Mouse (Mus musculus) spleen, adult 2 months (tissue): ENCODE data around the gene Dnaaf2.

ENCODE experiments used
- CTCF ChIP-seq: fragments of 200-500 bp; IDR thresholded peaks from 2 replicates; pipeline ENCODE4 v1.5.1; 2011; ENCODE audit warnings: mild to moderate bottlenecking, inconsistent platforms; ENCODE audit not compliant: insufficient read depth, insufficient read length, insufficient replicate concordance; ENCODE audit errors: extremely low read depth
- POLR2A ChIP-seq: fragments of 200-500 bp; IDR thresholded peaks from 2 replicates; pipeline ENCODE4 v1.6.1; 2011; ENCODE audit warnings: low read depth, low read length, inconsistent platforms

DNA sequence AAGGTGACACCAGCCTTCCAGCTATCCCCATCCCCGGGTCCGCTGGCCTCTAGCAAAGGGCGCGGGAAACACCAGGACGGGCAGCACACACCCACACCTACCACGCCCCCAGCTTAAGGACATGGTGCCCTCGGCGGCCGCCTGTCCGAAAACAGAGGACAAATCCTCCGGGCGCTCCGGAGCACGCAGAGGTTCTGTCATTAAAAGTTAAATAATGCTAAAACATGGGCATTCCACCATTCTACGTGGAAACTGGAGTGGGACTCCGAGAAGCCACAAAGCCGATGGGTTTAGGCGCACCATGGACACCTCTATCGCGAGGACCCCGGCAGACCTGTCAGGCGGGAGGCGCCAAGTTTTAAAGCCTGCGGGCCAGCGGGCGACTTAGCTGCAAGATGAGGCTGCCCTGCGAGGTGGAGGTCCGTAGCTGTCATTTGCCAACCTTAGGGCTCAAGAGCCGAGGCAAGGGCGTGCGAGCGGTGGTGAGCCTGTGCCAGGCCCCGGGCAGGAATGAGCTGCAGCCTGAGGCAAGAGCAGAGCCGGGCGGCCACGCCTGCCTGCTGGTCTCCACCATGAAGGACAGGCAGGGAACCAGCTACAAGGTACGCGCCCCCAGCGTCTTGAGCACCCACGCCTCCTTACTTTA, 29.6 kb downstream of the Dnaaf2 start, which contains the start of gene Lrr1:
- TF ChIP-seq CTCF (no peak), POLR2A (no peak)
